Mouse (Mus musculus) urinary bladder, postnatal 10 days (tissue): ENCODE measurements around the gene Cib4.

Experiments
- DNase-seq: peaks from one replicate; pipeline ENCODE4 v3.0.0; 2022; ENCODE audit warnings: low spot score

The Cib4 gene

GRCm38 (mm10) chr5:30438931-30439330 is 106.7 kb downstream of the Cib4 start:
- DNase-seq, result no peak
